Mouse (Mus musculus) splenic B cell, adult 2 months (primary cell): ENCODE measurements around the gene Kcnab2.
A peak's percentile ranks its signal among the peaks of the same experiment; 100 is the strongest.

Experiments
- DNase-seq: peaks from one replicate; pipeline ENCODE4 v3.0.0-alpha.2; 2011; ENCODE audit warnings: low read depth, low spot score
- H3K27me3 ChIP-seq: 2 replicates; pipeline ENCODE4 v1.6.1; 2012; ENCODE audit warnings: mild to moderate bottlenecking, low read length, moderate library complexity, mixed read lengths; ENCODE audit not compliant: control insufficient read depth, poor library complexity, insufficient read depth, severe bottlenecking
- H3K36me3 ChIP-seq: 2 replicates; pipeline ENCODE4 v1.6.1; 2012; ENCODE audit warnings: mild to moderate bottlenecking, low read length, moderate library complexity, mixed read lengths; ENCODE audit not compliant: control insufficient read depth, poor library complexity, insufficient read depth, severe bottlenecking

Kcnab2 gene

DNA sequence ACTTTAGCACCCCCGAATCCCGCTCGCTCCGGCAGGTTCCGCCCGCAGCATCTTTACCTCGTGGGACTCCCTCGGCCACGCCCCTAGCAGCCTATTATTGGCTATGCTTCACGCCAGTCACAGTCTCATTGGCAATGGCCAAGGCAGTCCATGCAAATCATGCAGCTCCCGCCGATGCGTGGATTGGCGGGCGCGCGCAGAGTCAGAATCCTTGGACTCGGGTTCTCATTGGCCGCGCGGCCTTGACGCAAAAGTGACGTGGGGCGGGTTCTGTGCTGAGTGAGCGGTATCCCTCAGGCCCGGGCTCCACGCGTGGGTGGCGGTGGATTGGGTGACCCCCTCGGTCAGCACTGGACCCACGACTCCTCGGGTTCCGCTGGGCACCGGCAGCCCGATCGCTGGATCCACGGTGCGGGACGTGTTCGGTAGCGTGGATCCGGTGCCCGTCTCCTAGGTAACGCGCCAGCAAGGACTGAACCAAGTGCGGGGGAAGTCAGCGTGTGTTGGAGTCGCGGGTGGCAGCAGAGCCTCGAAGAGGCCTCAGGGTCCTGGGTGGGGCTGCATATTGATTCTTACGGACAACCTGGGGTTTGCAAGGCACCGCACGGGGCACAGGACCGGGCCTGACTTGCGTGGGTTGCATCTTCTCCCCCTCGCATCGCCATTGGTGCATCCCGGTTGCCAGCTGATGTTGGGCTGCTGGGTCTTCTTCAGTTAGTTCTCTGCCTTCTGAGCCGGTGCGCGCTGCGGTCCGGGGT lies at the start of gene Kcnab2:
Gene Kcnab2, minus strand, starts transcription at position 406 of the 758 bp plus-strand sequence.
- Histone ChIP-seq H3K36me3 (no peaks in the 10 kb centered on the region), H3K27me3 (no peaks in the 10 kb centered on the region; the same call in 1 of the 2 replicates)
- peak; percentile 99 for DNase-seq

DNA sequence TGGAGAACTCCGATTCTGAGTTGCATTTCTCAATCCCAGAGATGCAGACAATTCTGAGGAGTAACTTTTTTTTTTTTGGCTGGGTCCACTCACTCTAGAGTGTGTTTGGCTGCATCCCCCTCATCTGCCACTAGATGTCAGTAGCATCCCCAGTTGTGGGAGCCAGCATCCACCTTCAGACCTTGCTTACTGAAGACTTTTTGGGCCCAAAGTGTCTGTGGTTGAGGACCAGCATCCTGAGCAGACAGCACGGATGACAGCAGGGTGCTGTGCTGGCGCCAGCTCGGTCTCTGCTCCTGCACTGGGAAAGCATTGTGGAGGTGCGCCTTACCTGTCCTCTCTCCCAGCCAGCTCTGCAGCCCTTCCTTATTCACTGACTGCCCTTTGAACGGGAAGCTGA lies 42.4 kb upstream of the Kcnab2 start:
- no peaks in the 10 kb centered on the region for H3K36me3 ChIP-seq
- DNase-seq: peak; percentile 67
- no peaks in the 10 kb centered on the region for H3K27me3 ChIP-seq

DNA sequence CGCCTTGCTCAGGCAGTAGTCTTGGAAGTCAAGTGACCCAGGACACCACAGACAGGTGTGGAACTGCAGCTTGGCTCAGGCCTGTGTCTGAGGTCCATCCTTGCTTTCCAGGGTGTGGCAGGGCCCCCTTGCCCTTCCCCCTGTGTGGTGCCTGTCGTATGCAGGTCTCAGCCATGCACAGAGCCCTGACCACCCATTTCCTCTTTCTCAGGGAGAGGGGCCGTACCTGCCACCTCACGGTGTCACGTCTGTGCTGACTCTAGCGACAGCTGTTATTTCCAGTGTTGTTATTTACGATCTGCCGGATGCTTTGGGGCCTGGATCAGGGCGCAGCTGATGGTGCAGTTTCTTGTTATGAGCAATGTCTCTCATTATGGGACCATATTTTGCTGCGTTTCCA lies 41.4 kb upstream of the Kcnab2 start:
- DNase-seq: peak; percentile 12
- Histone ChIP-seq H3K27me3 (no peaks in the 10 kb centered on the region), H3K36me3 (no peaks in the 10 kb centered on the region)

- no peaks in the 10 kb centered on the region for H3K27me3 ChIP-seq
- DNase-seq: no peak
- no peaks in the 10 kb centered on the region for H3K36me3 ChIP-seq
Observed at GRCm38 (mm10) chr4:152514884-152515283, 37.2 kb upstream of the Kcnab2 start.

DNA sequence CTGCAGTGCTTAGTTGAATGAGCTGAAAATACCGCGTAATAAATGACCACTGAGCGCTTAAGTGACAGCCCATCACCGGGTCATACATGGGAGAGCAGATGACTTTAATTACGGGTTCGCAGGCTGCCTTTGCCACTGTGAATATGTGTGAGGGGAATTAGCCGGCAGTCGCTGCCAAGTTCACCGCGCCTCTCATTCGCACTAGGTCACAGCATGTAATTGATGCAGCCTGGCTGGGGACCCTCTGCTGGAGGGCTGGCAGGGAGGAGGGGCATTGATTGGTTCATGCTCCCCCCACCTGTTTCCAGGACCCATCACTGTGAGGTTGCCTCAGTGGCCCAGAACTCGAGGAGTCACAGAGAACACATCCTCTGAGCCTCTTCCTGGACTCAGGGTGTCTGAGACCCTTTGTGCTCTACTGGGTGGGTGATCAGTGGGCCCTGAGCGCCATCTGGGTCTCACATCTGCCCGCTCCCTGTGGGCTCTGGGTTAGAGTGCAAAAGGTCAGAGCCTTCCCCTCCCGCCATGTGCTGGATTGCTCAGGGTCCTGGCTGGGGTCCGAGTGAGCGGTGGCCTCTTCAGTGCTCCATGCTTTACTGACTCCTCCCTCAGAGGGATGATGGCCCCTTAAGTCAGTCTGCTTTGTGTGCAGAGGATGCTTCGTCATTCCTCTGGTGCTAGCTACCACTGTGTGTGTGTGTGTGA lies 34.7 kb upstream of the Kcnab2 start:
- DNase-seq: no peak
- Histone ChIP-seq H3K36me3 (no peaks in the 10 kb centered on the region), H3K27me3 (no peaks in the 10 kb centered on the region)

- Histone ChIP-seq H3K36me3 (no peaks in the 10 kb centered on the region), H3K27me3 (no peaks in the 10 kb centered on the region)
- no peak for DNase-seq
Observed at GRCm38 (mm10) chr4:152494360-152494879, 16.7 kb upstream of the Kcnab2 start.

- peak; percentile 87 for DNase-seq
- no peaks in the 10 kb centered on the region for H3K27me3 ChIP-seq
- H3K36me3 ChIP-seq: no peaks in the 10 kb centered on the region
Observed at GRCm38 (mm10) chr4:152491250-152491899, 13.7 kb upstream of the Kcnab2 start.

- no peaks in the 10 kb centered on the region for H3K36me3 ChIP-seq
- H3K27me3 ChIP-seq: no peaks in the 10 kb centered on the region
- no peak for DNase-seq
Observed at GRCm38 (mm10) chr4:152490311-152490710, 12.6 kb upstream of the Kcnab2 start.

DNA sequence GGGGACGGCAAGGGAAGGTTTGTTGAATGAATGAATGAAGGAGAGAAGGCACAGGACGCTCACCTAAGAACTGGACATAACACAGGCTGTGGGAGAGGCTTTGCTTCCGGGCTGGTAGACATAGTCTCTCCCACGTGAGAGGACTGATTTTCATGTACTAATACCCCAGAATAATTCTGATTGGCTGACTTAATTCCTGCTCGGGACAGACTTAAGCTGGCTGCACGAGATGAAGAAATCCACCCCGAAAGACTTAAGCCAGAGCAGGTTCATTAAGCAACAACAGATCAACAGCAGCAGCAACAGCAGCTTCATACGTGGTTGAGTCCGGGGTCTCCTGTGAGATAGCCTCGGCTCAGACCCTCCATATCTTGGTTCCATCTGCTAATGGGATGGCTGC lies 10.4 kb upstream of the Kcnab2 start:
- no peak for DNase-seq
- H3K36me3 ChIP-seq: no peaks in the 10 kb centered on the region
- H3K27me3 ChIP-seq: no peaks in the 10 kb centered on the region

- Histone ChIP-seq H3K36me3 (no peaks in the 10 kb centered on the region), H3K27me3 (no peaks in the 10 kb centered on the region; the same call in 1 of the 2 replicates)
- no peak for DNase-seq
Observed at GRCm38 (mm10) chr4:152480426-152480825, 2.8 kb upstream of the Kcnab2 start.

DNA sequence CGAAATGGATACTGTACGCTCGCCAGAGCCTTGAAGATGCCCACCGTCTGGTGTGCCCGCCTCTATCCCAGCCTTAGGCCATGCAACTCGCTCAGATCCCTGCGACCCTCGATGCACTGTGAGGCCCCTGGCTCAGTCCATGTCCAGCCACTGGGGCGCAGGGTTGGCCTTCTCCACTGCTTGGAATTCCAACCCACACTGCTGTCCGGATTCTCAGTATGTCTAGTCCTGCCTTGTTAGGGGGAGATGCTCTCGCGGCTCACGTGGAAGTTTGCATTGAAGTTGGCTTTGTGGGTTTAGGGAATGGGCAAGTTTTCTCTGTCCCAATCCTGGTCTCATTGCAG lies 525 bp upstream of the Kcnab2 start:
- Histone ChIP-seq H3K36me3 (no peaks in the 10 kb centered on the region), H3K27me3 (no peaks in the 10 kb centered on the region; the same call in 1 of the 2 replicates)
- no peak for DNase-seq

DNA sequence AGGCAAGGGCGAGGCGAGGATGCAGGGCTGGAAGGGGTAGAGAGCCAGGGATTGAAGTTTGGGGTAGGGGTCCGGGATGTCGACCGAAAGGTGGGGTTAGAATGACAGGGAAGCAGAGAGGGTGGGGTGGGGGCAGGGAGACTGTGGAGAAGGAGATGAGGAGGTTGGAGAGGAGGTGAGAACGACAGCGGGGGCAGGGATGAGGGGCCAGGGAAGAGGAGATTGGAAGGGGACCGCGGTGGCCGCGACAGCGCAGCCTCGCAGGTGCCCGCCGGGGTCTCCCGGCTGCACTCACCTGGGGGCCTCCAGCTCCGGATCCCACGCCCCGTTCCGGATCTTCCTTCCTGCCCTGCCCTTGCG lies 585 bp downstream of the Kcnab2 start:
- no peak for DNase-seq
- Histone ChIP-seq H3K27me3 (no peaks in the 10 kb centered on the region; the same call in 1 of the 2 replicates), H3K36me3 (no peaks in the 10 kb centered on the region)

- Histone ChIP-seq H3K27me3 (no peaks in the 10 kb centered on the region; the same call in 1 of the 2 replicates), H3K36me3 (no peaks in the 10 kb centered on the region)
- DNase-seq: peak; percentile 24
Observed at GRCm38 (mm10) chr4:152476427-152477023, 1.1 kb downstream of the Kcnab2 start, which contains the start of gene Nphp4. Nphp4 (plus strand) TSS chr4:152476706.

- Histone ChIP-seq H3K36me3 (no peaks in the 10 kb centered on the region), H3K27me3 (no peaks in the 10 kb centered on the region; the same call in 1 of the 2 replicates)
- DNase-seq: no peak
Observed at GRCm38 (mm10) chr4:152475941-152476340, 1.7 kb downstream of the Kcnab2 start.
